Mouse (Mus musculus): ENCODE results near the gene Cap2. TPM values are rescaled to one million over a fixed set of nuclear protein-coding genes. Genes with fewer than 3 reads are reported as not detected.

Cap2 gene
- polyA plus RNA-seq, 1 experiment from 2014 or later, result 18.3 TPM

DNA sequence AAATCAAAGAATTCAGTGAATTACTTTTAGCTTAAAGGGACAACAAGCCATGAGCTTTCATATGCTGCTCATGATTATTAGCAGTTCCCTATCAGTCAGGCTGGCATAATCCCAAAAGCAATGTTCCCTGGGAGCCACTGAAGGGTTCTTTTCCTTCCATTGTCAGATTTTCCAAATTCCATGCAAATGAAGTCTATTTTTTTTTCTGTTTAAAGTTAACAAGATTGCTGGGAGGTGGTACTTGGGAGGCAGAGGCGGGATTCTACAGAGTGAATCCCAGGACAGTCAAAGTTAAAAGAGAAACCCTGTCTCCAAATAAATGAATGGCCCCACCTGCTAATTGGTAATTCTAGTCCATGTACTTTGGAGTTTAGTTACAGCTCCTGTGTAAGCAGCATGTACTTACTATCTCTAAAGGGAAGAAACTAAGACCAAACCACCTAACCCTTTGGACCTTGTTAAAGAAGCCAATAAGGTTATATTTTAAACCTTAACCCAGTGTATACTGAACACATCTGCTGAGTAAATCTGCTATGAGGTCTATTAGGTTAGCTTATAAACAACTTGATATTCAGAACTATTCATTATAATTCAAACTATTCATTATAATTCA lies 193.8 kb downstream of the Cap2 start:
- H3K9ac ChIP-seq (ENCODE audit: low read length), result no peak overlapping the region
- no peaks in the 10 kb centered on the region for H3K9me3 ChIP-seq (replicated peaks; ENCODE audit: control insufficient read depth, low read length)
- 73% methylated on average over 1 of the region's 1 CpGs for WGBS
- H3K27me3 ChIP-seq (ENCODE audit: control insufficient read depth, insufficient read depth, low read length), result no peaks in the 10 kb centered on the region
- H3K4me1 ChIP-seq (ENCODE audit: control insufficient read depth, insufficient read depth, low read length), result no peaks in the 10 kb centered on the region
- ATAC-seq (ENCODE audit: insufficient read depth, low FRiP score), result no peak
- no peak overlapping the region for H3K4me2 ChIP-seq (ENCODE audit: low read depth, low read length)
- peaks cover 7% of the 10 kb centered on the region; the same call in 1 of the 2 replicates for H3K36me3 ChIP-seq (ENCODE audit: control insufficient read depth, insufficient read depth, low read length)
- no peak overlapping the region for H3K27ac ChIP-seq (ENCODE audit: low read length)
- no peak overlapping the region for H3K4me3 ChIP-seq (replicated peaks; ENCODE audit: low read length)

DNA sequence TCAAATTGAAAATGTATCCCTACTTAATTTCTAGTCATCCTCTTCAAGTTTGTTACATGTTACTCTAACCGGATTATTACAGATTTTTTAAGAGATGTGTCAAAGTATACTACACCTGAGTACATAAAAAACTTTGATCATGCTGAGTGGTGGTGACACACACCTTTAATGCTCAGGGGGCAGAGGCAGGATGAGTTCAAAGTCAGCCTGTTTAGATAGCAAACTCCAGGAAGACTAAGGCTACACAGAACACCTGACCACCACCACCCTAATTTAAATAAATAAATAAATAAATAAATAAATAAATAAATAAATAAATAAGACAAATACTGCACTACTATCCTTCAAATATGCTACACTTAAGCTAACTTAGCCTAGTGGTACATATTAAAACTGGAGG lies 194.3 kb downstream of the Cap2 start:
- Histone ChIP-seq H3K27me3 (ENCODE audit: control insufficient read depth, insufficient read depth, low read length) (no peaks in the 10 kb centered on the region), H3K9me3 (replicated peaks; ENCODE audit: control insufficient read depth, low read length) (no peaks in the 10 kb centered on the region), H3K4me1 (ENCODE audit: control insufficient read depth, insufficient read depth, low read length) (no peaks in the 10 kb centered on the region), H3K36me3 (ENCODE audit: control insufficient read depth, insufficient read depth, low read length) (peaks cover 7% of the 10 kb centered on the region; the same call in 1 of the 2 replicates), H3K4me3 (replicated peaks; ENCODE audit: low read length) (no peak overlapping the region), H3K4me2 (ENCODE audit: low read depth, low read length) (no peak overlapping the region), H3K27ac (ENCODE audit: low read length) (no peak overlapping the region), H3K9ac (ENCODE audit: low read length) (no peak overlapping the region)
- 76% methylated on average over 1 of the region's 1 CpGs for WGBS
- ATAC-seq (ENCODE audit: insufficient read depth, low FRiP score), result no peak

DNA sequence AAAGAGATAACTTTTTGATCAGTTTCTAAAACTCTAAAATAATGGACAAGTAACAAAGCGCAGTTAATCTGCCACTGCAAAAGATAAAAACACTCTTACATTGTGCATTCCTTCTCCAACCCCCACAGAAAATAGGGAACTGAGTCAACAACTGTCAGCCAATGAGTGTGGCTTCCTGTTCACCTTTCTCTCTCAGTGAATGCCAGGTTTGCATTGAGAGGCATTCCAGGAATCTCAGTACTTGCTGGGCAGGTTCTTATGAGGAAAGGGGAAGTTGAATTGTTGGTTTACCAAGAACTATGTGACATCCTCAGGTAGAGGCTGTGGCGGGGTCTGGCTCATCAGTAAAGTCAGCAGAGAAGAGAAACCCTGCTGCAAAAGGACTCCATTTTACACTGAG lies 195.1 kb downstream of the Cap2 start:
- Histone ChIP-seq H3K27ac (ENCODE audit: low read length) (no peak overlapping the region), H3K4me2 (ENCODE audit: low read depth, low read length) (no peak overlapping the region), H3K36me3 (ENCODE audit: control insufficient read depth, insufficient read depth, low read length) (peaks cover 7% of the 10 kb centered on the region; the same call in 1 of the 2 replicates), H3K27me3 (ENCODE audit: control insufficient read depth, insufficient read depth, low read length) (no peaks in the 10 kb centered on the region), H3K9me3 (replicated peaks; ENCODE audit: control insufficient read depth, low read length) (no peaks in the 10 kb centered on the region), H3K4me3 (replicated peaks; ENCODE audit: low read length) (no peak overlapping the region), H3K9ac (ENCODE audit: low read length) (no peak overlapping the region), H3K4me1 (ENCODE audit: control insufficient read depth, insufficient read depth, low read length) (no peaks in the 10 kb centered on the region)
- 62% methylated on average over 2 of the region's 2 CpGs for WGBS
- no peak for ATAC-seq (ENCODE audit: insufficient read depth, low FRiP score)

DNA sequence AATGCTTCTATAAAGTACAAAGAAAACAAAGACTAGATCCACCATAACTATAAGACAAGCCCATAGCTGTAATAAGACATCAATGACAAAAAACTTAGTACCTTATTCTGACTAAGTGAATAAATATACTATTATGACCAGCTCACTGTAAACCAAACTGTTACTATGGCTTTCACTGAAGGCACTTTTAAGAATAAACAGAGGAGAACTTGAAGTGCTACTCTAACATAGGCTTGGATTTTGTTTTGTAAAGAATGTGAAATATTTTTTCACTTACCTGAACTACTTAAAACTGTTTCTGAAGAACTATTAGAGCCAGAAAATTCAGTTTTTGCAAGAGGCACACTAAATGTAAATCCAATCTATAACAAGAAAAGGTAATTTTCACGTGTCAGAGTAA lies 197.7 kb downstream of the Cap2 start:
- Histone ChIP-seq H3K9ac (ENCODE audit: low read length) (no peak overlapping the region), H3K9me3 (replicated peaks; ENCODE audit: control insufficient read depth, low read length) (no peaks in the 10 kb centered on the region), H3K36me3 (ENCODE audit: control insufficient read depth, insufficient read depth, low read length) (0 out of 2 replicates have a peak, but pooled peaks cover under 1% of the 10 kb centered on the region), H3K27ac (ENCODE audit: low read length) (no peak overlapping the region), H3K4me1 (ENCODE audit: control insufficient read depth, insufficient read depth, low read length) (no peaks in the 10 kb centered on the region), H3K27me3 (ENCODE audit: control insufficient read depth, insufficient read depth, low read length) (no peaks in the 10 kb centered on the region), H3K4me3 (replicated peaks; ENCODE audit: low read length) (no peak overlapping the region), H3K4me2 (ENCODE audit: low read depth, low read length) (no peak overlapping the region)
- 94% methylated on average over 1 of the region's 1 CpGs for WGBS
- no peak for ATAC-seq (ENCODE audit: insufficient read depth, low FRiP score)

Other genes starting within 250 kb of the Cap2 start
- gene Stmnd1, start 228.1 kb upstream of the Cap2 start, polyA plus RNA-seq (2015; fragmentation: Nextera tagmentation; extraction: Ambion mirVana), result 0.19 TPM in 1 of 2 replicates, not detected in the other
- gene Rbm24, start 83.4 kb upstream of the Cap2 start, polyA plus RNA-seq (2015; fragmentation: Nextera tagmentation; extraction: Ambion mirVana), result 1.1 and 2.0 TPM in 2 replicates
- 6.2 and 7.4 TPM in 2 replicates for gene Fam8a1, start 167.7 kb downstream of the Cap2 start, polyA plus RNA-seq (2015; fragmentation: Nextera tagmentation; extraction: Ambion mirVana)
- gene Nup153, start 226.1 kb downstream of the Cap2 start, polyA plus RNA-seq (2015; fragmentation: Nextera tagmentation; extraction: Ambion mirVana), result 16.9 and 18.5 TPM in 2 replicates

All from stomach, embryonic 16.5 days (tissue).